Mouse (Mus musculus): Measurements from ENCODE around the gene Gm10447.
"Not testable (repeated sequence)": the region's sequence is repeated elsewhere in the genome, so short reads cannot be mapped to it uniquely, and the experiment has no call there.

The Gm10447 gene

DNA sequence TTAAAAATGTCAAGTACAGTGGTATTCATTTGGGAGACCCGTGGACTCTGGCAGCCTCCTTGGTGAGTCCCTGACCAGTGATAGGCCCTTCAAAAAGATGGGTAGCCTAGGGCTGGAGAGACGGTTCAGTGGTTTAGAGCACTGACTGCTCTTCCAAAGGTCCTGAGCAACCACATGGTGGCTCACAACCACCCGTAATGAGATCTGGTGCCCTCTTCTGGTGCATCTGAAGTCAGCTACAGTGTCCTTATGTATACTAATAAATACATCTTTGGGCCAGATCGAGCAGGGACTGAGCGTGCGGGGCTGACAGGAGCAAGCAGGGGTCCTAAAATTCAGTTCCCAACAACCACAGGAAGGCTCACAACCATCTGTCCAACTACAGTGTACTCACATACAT, 13.0 kb downstream of the Gm10447 start:
- no peak for DNase-seq (ENCODE audit: low spot score)

DNA sequence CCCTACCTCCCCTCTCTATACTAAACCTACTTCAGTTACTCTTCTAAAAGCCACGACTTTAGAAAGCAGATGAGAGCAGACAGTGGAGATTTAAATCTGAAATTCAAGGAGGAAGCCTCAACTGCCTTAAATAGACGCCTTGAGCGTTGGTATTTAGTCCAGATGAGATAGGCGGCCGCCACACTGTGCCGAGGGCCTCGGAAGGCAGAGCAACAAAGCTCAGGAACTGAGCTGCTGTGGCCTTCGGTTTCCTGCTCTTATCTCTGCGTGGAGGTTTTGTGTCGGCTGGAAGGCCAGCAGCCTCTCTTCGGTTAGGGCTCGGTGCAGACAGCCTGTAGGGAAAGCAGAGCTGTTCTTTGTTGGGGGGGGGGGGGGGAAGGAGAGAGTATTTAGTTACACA, 15.0 kb downstream of the Gm10447 start:
- DNase-seq (ENCODE audit: low spot score), result no peak

DNA sequence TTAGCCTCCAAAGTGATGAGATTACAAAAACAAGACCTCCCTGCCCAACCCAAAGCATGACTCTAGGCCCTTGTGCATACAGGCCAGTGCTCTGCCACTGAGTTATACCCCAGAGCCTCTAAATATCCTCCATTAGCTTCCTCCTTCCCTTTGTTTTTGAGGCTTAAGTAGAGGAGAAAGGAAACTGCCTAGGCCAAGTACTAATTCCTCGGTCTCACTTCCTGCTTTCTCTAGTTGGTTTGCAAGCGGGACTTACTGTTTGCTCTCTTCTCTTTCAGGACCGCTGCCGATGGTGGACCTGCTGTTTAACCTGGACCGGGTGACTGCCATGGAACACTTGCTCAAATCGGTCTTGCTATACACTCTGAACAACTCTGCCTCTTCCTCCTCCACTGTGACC, 20.6 kb downstream of the Gm10447 start:
- DNase-seq (ENCODE audit: low spot score), result no peak

DNA sequence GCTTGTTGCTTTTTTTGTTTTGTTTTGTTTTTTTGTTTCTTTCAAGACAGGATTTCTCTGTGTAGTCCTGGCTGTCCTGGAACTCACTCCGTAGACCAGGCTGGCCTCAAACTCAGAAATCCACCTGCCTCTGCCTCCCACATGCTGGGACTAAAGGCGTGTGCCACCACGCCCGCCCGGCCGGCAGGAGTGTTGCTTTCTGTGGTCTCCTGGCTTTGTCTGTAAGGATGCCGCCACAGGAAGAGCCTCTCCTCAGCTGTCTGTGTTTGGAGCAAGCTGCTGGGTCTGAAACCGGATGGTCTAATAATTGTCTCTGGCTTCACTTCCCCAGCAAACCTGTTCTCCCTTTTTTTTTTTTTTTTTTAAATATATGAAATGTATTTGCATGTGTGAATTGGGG, 21.4 kb downstream of the Gm10447 start:
- DNase-seq (ENCODE audit: low spot score), result no peak

DNA sequence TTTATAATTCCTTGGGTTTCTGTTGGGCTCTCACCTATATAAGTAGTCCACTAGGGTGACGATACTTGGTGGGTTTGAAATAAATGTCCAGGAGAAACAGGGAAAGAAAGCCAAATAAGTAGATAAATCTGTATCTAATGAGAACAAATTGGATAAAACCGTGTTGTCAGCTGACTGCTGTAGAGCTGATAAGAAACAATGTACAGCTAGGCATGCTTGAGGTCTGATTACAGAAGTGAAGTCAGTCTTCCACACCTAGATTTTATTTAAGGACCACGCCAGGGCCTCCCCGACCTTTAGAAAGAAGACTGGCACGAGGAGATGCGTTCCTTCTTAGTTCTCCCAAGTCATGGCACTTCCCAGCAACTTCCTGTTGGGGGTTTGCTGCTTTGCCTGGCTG, 23.9 kb downstream of the Gm10447 start:
- no peak for DNase-seq (ENCODE audit: low spot score)

DNA sequence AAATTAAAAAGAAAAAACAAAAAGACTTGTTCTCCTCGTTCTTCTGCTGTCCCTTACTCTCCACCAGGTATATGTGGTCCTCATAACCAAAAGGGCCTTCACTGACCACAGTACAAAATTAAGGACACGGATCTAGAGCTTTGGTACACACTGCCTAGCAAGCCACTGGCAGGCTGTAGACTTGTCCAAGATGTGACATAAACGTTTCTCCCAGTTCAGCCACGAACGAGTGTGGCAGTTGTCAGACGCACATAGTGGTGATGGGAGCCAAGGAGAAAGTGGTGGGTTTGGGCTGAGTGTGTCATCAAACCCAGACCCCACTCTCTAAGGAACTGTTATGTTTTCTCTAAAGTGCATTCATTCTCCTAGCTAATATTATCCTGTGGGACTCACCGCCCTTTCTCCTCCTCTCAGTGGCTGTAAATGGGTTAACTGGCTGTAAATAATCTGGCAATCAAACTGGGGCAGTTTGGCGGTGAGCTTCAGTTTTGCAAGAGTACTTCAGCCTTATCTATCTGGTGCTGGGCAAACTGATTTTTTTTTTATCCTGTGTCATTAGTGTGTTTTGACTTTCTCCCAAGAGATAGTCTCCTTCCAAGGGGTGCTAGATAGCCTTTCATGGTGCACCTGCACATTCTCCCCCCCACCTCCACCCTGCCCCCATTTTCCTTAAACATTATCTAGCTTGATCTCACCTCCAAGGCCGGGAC, 25.4 kb downstream of the Gm10447 start:
- DNase-seq (ENCODE audit: low spot score), result no peak

DNA sequence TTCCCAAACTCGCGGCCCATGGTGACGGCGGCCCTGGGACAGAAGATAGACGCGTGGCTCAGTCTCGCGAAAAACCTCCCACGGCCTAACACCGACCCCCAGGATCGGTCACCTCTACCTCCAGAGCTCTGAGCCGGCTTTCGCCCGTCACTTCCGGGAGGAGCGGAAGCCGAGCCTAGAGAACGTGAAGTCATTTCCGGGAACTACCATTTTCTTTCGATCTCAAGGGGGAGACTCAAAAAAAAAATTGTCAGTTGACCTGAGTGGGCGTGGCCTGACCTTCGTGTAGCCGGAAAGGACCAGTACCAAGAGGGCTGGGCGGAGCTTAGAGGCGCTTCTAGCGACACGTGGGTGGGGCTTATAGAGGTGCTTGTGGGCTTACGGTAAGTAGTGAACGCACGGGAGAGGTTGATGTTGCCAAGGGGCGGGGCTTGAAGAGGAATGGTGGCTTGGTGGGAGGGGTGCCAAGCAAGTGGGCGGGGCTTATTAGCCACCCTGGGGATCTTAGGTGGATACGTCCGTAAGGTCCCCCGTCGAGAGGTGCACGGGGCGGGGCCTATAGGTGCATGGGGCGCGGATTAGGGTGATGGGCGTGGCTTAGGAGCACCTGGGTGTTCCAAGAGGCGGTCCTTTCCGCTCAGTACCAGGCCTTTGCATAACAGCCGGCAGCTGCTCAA, 26.1 kb downstream of the Gm10447 start, which contains the start of the genes Uqcrq and Gdf9:
Gene Uqcrq, minus strand, starts transcription at position 162 of the 677 bp plus-strand sequence.
Gene Gdf9, plus strand, starts transcription at position 354 of the 677 bp plus-strand sequence.
- DNase-seq (ENCODE audit: low spot score), result peak; percentile 96

DNA sequence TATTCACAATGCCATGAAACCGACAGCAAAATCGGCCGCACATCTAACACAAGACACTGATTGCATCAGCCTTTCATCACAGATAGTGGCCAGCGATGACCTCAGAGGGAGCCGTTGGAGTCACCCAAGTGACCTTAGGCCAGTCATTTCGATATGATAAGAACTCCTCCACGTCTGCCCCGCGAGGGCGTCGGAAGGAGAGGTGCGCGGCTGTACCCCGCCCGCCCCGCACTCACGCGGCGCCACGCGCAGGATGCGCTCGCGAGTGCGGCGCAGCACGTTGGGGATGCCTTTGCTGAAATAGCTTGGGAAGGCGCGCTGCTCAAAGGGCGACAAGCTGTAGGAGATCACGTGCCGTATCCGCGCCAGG, 26.6 kb downstream of the Gm10447 start:
- no peak for DNase-seq (ENCODE audit: low spot score)

DNA sequence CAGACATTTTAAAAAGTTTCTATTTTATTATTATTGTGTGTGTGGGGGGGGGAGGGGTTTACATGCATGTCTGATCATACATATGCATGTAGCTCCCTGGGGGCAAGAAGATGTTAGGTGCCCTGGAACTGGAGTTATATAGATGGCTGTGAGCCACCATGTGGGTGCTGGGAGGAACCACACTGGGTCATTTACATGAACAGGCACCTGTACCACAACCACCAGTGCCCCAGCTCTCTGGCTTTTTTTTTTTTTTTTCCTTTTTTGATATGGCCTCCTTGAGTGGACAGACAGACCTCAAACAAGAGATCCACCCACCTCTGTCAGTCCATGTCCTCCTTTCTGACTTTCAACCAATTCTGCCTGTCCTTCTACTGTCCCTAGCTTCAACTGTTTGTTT, 27.7 kb downstream of the Gm10447 start:
- DNase-seq (ENCODE audit: low spot score), result no peak

DNA sequence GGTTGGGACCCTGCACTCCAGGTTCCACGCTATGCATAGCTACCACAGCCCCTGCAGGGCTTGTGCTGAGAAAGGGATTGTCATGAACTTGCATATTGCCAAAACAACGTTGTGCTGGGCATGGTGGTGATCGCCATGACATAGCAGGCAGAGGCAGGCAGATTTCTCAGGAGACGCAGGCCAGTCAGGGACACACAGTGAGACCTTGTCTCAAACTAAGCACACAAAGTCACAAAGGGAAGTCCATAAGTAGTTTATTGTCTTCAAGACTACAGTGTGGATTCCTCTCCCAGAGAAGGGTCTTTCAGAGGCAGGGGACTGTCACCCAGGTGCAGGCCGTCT, 28.2 kb downstream of the Gm10447 start:
- DNase-seq (ENCODE audit: low spot score), result no peak

DNA sequence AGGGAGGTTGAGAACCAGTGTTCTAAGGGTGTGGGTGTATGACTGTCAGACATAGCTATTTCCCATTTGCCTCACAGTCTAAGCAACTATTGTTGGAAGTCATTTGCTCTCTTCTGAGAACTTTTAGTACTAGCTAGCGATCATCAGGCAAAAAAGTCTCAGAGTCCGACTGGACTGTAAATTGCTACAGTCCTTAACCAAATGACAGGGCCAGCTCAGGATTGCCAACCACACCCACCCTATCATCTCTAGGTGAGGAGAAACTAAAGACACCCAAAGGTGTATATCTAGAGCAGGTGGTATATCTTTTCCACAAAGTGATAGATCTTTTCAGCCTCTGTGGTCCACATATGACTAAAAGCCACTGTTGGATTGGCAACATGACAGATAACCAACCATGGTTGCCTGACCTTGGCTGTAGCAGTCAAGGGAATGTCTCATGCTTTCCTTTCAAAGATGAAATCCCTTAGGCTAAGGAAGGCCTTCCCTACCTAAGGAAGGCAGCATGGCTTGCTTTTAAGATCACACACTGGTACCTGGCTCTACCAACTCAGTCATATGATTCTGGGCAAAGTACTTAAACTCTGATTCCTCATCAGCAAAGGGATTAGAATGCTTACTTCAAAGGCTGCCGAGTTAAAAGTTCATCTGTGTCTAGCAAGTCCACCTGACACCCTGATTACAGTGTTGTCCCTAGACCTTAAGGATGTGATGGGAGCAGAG, 28.8 kb downstream of the Gm10447 start:
- DNase-seq (ENCODE audit: low spot score), result no peak

DNA sequence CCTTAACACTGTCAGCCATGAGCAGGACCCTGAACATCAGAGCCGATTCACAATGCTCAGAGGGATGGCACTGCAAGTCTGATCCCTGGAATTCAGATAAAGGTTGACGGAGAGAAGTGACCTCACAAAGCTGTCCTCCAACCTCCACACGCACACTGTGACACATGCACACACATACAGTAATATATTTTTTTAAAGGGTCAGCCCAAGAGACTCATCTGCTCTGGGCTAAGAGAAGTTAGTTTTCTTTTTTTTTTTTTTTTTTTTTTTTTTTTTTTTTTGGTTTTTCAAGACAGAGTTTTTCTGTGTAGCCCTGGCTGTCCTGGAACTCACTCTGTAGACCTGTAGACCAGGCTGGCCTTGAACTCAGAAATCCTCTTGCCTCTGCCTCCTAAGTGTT, 30.0 kb downstream of the Gm10447 start:
- not testable (repeated sequence) for DNase-seq (ENCODE audit: low spot score)

DNA sequence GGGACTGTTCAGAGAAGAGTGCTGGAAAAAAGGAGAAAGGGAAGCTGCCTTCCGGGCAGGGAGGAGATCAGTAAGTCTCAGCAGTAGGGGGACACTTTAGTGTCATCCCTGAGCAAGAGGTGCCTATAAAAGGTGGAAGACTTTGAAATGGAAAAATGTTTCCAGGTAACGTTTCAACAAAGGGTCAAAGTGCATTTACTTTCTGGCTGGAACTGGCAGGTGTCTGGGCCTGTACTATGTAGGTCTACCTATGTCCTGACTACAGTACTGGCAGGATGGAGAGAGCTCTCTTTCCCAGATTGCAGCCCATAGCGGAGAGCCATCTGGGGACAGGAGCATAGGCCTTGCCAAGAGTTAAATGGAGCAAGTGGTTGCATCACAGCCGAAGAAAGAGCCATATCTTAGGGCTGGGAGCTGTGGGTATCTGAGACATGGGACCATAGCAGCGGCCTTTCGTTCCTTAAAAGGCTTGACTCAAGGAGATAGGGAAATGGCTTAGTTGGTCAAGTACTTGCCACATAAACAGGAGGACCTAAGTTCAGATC, 31.1 kb downstream of the Gm10447 start:
- DNase-seq (ENCODE audit: low spot score), result no peak

DNA sequence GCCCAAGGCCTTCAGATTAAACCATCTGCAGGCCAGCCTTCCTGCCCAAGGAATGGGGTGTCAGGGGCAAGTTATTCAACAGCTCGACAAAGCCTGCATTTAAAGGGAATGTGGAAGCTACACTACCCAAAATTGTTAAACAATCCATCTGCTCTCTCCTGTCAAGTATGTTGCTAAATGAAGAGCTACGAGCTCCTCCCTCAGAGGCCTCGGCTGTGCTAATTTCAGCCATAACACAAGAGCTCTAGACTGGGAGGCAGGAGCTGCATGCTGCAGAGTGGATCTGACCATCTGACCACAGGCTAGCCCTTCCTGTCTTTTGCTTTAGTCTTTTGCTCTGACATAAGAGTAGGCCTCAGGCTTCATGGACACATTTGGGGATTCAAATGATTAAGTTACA, 31.7 kb downstream of the Gm10447 start:
- no peak for DNase-seq (ENCODE audit: low spot score)

DNA sequence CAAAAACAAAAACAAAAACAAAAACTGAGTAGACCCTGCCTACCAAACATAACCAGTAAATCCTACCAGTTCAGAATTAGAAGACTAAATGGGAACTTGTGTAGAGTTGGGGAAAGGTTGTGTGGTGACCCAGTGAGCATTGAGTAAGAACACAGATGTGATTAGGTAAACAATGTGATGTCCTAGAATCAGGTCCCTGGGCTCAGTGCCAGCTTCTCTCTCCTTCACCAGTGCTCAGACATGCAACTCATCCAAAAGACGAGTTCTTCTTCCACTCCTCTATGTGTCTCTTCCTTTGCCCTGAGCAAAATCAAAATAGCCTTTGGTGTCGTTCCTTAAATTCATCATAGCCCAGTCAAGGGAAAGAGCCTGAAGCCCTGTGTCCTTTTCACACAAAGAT, 32.1 kb downstream of the Gm10447 start:
- DNase-seq (ENCODE audit: low spot score), result no peak

DNA sequence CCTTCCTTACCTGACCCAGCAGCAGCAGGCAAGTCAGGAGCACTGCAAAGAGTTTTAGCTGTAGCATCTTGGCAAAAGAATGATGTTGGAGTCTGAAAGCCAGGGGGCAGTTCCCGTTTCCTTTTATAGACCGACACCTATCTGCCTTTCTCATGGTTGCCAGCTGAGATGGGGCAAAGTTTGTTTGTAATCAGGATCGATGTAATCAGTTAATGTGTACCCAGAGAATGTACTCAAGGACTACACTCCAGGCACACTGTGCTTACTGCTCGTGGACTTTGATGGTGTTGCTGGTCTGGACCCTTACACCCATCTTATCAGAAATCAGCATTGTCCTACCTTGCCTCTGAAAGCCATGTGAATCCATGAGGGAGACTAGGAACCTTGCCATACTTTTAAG, 33.9 kb downstream of the Gm10447 start, which contains the start of gene Leap2:
Gene Leap2, minus strand, starts transcription at position 135 of the 400 bp plus-strand sequence.
- no peak for DNase-seq (ENCODE audit: low spot score)

DNA sequence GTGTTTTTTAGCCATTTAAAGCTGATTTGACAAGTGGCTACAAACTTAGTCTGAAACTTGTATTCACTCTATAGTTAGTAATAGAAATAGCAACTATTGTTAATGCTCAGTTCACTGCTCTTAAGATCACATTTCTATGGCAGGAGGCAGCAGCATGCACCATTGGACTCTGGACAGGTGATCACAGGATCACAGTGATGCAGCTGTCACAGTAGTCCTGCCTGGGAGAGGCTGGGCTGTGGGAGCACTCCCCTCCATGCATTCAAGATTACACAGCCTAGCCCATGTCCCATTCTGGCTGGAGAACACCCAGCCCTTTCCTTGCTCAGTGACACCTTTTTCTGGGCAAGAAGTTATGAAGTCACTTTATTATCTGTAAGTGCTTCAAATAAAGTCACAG, 38.9 kb downstream of the Gm10447 start:
- no peak for DNase-seq (ENCODE audit: low spot score)

DNA sequence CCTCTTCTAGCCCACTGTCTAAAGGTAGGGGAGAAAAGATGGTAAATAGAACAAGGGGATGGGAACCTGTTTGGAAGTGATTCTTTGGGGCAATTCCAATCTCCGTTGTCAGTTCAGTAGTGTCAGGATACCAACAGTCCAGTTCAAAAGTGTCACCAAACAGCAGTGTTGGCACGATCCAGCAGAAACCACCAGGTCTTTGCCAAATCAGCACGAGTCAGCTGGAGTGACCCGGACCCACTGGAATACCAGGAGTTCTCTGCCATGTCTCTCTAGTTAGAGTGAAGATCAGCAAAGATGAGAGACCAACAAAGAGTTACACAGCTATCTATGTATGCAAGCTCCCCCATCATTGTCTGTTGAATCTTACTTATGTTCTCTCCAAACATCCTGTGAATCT, 43.0 kb downstream of the Gm10447 start:
- no peak for DNase-seq (ENCODE audit: low spot score)

DNA sequence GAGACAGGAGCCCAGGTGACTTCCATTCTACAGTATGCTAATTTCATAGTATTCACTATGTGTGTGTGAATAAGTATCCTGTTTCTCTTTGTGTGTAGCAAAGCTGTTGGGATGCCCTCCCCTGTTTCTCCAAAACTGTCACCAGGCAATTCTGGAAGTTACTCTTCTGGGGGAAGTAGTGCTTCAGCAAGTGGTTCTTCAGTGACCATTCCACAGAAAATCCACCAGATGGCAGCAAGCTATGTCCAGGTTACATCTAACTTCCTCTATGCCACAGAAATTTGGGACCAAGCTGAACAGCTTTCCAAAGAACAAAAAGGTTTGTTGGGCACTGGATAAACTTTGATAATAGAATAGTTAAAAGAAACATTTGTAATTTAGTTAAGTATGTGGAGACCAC, 45.2 kb downstream of the Gm10447 start:
- no peak for DNase-seq (ENCODE audit: low spot score)

Data from spleen, adult 12 weeks (tissue).